Mouse (Mus musculus) CH12.LX (cell line): Measurements from ENCODE around the gene Gm48551. TPM values are rescaled to one million over a fixed set of nuclear protein-coding genes. Genes with fewer than 3 reads are reported as not detected.

ENCODE experiments used
- DNase-seq: peaks from one replicate; pipeline ENCODE4 v3.0.0-alpha.2; 2013; ENCODE audit errors: extremely low read depth
- H3K27ac ChIP-seq: 2 replicates; pipeline ENCODE4 v1.5.1; 2012; ENCODE audit warnings: low read depth, mild to moderate bottlenecking, control low read depth, moderate library complexity; ENCODE audit not compliant: insufficient read depth
- H3K27me3 ChIP-seq: replicated peaks from 2 replicates; pipeline ENCODE3; 2012; ENCODE audit warnings: inconsistent platforms
- H3K36me3 ChIP-seq, 2 experiments: replicated peaks in 1 of 2; 2 replicates each; pipeline versions ENCODE3 to v1.6.1; 2012; ENCODE audit warnings: inconsistent platforms in 1 of 2, low read length in 1 of 2, mild to moderate bottlenecking in 1 of 2, mixed read lengths in 1 of 2, moderate library complexity in 1 of 2; ENCODE audit not compliant: control insufficient read depth in 1 of 2, insufficient read depth in 1 of 2
- H3K4me1 ChIP-seq, 2 experiments: 2 replicates each; pipeline ENCODE4 v1.6.1; 2012; ENCODE audit warnings: inconsistent platforms in 1 of 2, moderate library complexity in 1 of 2; ENCODE audit not compliant: insufficient read depth in 2 of 2, control insufficient read depth in 1 of 2
- H3K4me2 ChIP-seq: 2 replicates; pipeline ENCODE4 v1.6.1; 2012; ENCODE audit warnings: low read depth, mild to moderate bottlenecking, control low read depth; ENCODE audit not compliant: poor library complexity, insufficient read depth, severe bottlenecking
- H3K4me3 ChIP-seq, 3 experiments: fragments of 150-350 bp in 1 of 3; sonication (generic) in 1 of 3; replicated peaks in 1 of 3; 2 replicates each; pipeline versions ENCODE3 to v1.5.1; 2011 to 2012; ENCODE audit warnings: low read depth in 2 of 3, low read length in 2 of 3, mild to moderate bottlenecking in 2 of 3, moderate library complexity in 2 of 3, control low read depth in 1 of 3, improper control_type of control experiment in 1 of 3, inconsistent platforms in 1 of 3, mixed read lengths in 1 of 3; ENCODE audit not compliant: poor library complexity in 1 of 3
- H3K79me2 ChIP-seq: replicated peaks from 2 replicates; pipeline ENCODE4 v1.6.1; 2012; ENCODE audit warnings: mild to moderate bottlenecking, moderate library complexity; ENCODE audit not compliant: control insufficient read depth, poor library complexity, insufficient read depth, severe bottlenecking; ENCODE audit errors: extremely low read depth
- H3K9ac ChIP-seq: 2 replicates; pipeline ENCODE4 v1.6.1; 2012; ENCODE audit warnings: low read depth, mild to moderate bottlenecking, control low read depth, moderate library complexity; ENCODE audit not compliant: insufficient read depth
- H3K9me3 ChIP-seq: replicated peaks from 2 replicates; pipeline ENCODE3; 2012; ENCODE audit warnings: low read length, inconsistent platforms, mixed read lengths
- BHLHE40 ChIP-seq: IDR thresholded peaks from 2 replicates; pipeline ENCODE4 v1.6.1; 2011; ENCODE audit warnings: mild to moderate bottlenecking, low read depth, low read length, improper control_type of control experiment
- CHD1 ChIP-seq: IDR thresholded peaks from 2 replicates; pipeline ENCODE4 v1.6.1; 2012; ENCODE audit warnings: low read depth, low read length, improper control_type of control experiment, inconsistent platforms
- CHD2 ChIP-seq: IDR thresholded peaks from 2 replicates; pipeline ENCODE4 v1.6.1; 2011; ENCODE audit warnings: low read length, improper control_type of control experiment
- CTCF ChIP-seq, 2 experiments: IDR thresholded peaks in 1 of 2; conservative IDR thresholded peaks in 1 of 2; 2 replicates each; pipeline ENCODE4 v1.5.1; 2011 to 2012; ENCODE audit warnings: low read depth in 2 of 2, low read length in 2 of 2, improper control_type of control experiment in 1 of 2, inconsistent platforms in 1 of 2, mild to moderate bottlenecking in 1 of 2, moderate library complexity in 1 of 2
- EP300 ChIP-seq: IDR thresholded peaks from 2 replicates; pipeline ENCODE4 v1.6.1; 2011; ENCODE audit warnings: low read length, improper control_type of control experiment
- MAFK ChIP-seq: IDR thresholded peaks from 2 replicates; pipeline ENCODE4 v1.6.1; 2011; ENCODE audit warnings: low read length, improper control_type of control experiment; ENCODE audit not compliant: insufficient replicate concordance
- MAX ChIP-seq: IDR thresholded peaks from 2 replicates; pipeline ENCODE4 v1.6.1; 2011; ENCODE audit warnings: low read length, improper control_type of control experiment
- MAZ ChIP-seq: IDR thresholded peaks from 2 replicates; pipeline ENCODE4 v1.6.1; 2012; ENCODE audit warnings: low read depth, mild to moderate bottlenecking, inconsistent platforms, low read length, improper control_type of control experiment, moderate library complexity
- NELFE ChIP-seq: IDR thresholded peaks from 2 replicates; pipeline ENCODE4 v1.6.1; 2011; ENCODE audit warnings: low read depth, low read length, improper control_type of control experiment
- NRF1 ChIP-seq: IDR thresholded peaks from 2 replicates; pipeline ENCODE4 v1.6.1; 2014; ENCODE audit warnings: low read depth, mild to moderate bottlenecking, inconsistent platforms, low read length, improper control_type of control experiment, moderate library complexity
- POLR2A ChIP-seq: IDR thresholded peaks from 2 replicates; pipeline ENCODE4 v1.6.1; 2011; ENCODE audit warnings: low read depth, mild to moderate bottlenecking, improper control_type of control experiment, low read length
- POLR2AphosphoS2 ChIP-seq: IDR thresholded peaks from 2 replicates; pipeline ENCODE4 v1.6.1; 2011; ENCODE audit warnings: low read depth, low read length, improper control_type of control experiment
- RAD21 ChIP-seq: IDR thresholded peaks from 2 replicates; pipeline ENCODE4 v1.6.1; 2011; ENCODE audit warnings: low read depth, mild to moderate bottlenecking, low read length, improper control_type of control experiment, moderate library complexity
- SIN3A ChIP-seq: IDR thresholded peaks from 2 replicates; pipeline ENCODE4 v1.6.1; 2012; ENCODE audit warnings: low read length, improper control_type of control experiment, inconsistent platforms
- SMC3 ChIP-seq: IDR thresholded peaks from 2 replicates; pipeline ENCODE4 v1.6.1; 2011; ENCODE audit warnings: low read depth, low read length, improper control_type of control experiment
- TBP ChIP-seq: conservative IDR thresholded peaks from 2 replicates; pipeline ENCODE4 v1.6.1; 2011; ENCODE audit warnings: low read depth, low read length, improper control_type of control experiment
- TCF12 ChIP-seq: IDR thresholded peaks from 2 replicates; pipeline ENCODE4 v1.6.1; 2014; ENCODE audit warnings: low read depth, mild to moderate bottlenecking, inconsistent platforms, low read length, improper control_type of control experiment
- UBTF ChIP-seq: IDR thresholded peaks from 2 replicates; pipeline ENCODE4 v1.6.1; 2012; ENCODE audit warnings: low read depth, mild to moderate bottlenecking, inconsistent platforms, low read length, improper control_type of control experiment, moderate library complexity
- ZC3H11A ChIP-seq: IDR thresholded peaks from 2 replicates; pipeline ENCODE4 v1.6.1; 2012; ENCODE audit warnings: low read depth, mild to moderate bottlenecking, inconsistent platforms, low read length, improper control_type of control experiment
- ZMIZ1 ChIP-seq: IDR thresholded peaks from 2 replicates; pipeline ENCODE4 v1.6.1; 2012; ENCODE audit warnings: low read depth, mild to moderate bottlenecking, inconsistent platforms, low read length, improper control_type of control experiment
- ZNF384 ChIP-seq: IDR thresholded peaks from 2 replicates; pipeline ENCODE4 v1.6.1; 2012; ENCODE audit warnings: low read depth, low read length, improper control_type of control experiment, inconsistent platforms
- dilution Hi-C: fragments of 300-500 bp; cut with MboI; formaldehyde crosslinking; loops from 2 replicates; pipeline ENCODE4 v1.14.3; 2020; ENCODE audit warnings: low sequenced_read_pairs; ENCODE audit not compliant: extremely low pct_unique_long_range_greater_than_20kb, extremely low pct_ligation_motif_present
- in situ Hi-C: fragments of 300-500 bp; cut with MboI; formaldehyde crosslinking; loops from 3 replicates; pipeline ENCODE4 v1.14.3; 2019; ENCODE audit warnings: low sequenced_read_pairs, low pct_ligation_motif_present, low pct_unique_long_range_greater_than_20kb, mixed read lengths
- polyA plus RNA-seq: library from polyadenylated mRNA; unstranded; fragments of >175 nt; gene quantifications from 2 replicates; pipeline ENCODE4 v1.2.1, GENCODE M21; 2012; ENCODE audit warnings: low read depth; ENCODE audit not compliant: insufficient read length
- total RNA-seq, 2 experiments: library from RNA; depleted of rRNA; stranded (reverse); fragments of 300-350 nt in 1 of 2; fragments of >200 nt in 1 of 2; gene quantifications; 2 replicates each; pipeline ENCODE4 v1.2.3; 2012 to 2014

The Gm48551 gene
- total and polyA plus RNA-seq, 3 experiments, result 1.0 to 3.4 (median 1.2) TPM

DNA sequence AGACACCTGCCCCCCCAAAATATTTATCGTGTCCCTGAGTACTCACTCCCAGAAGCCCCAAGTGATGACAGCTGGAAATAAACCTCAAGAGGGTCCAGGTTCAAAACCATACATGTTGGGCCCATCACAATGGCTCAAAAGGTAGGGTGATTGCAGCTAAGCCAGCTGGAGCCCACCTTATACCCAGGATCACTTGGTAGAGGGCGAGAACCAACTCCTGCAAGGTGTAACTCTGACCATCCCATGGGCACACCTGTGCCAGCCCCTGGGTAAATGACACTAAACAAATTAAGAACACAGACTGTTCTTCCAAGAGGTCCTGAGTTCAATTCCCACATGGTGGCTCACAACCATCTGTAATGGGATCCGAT is 5.1 kb upstream of the Gm48551 start:
- in situ Hi-C loops (no loop called here), dilution Hi-C loops (no loop called here)
- Histone ChIP-seq H3K4me2 (peak overlapping the region; percentile 47), H3K27me3 (no peaks in the 10 kb centered on the region), H3K36me3 (peaks cover 6 to 12% of the 10 kb centered on the region in 2 experiments), H3K27ac (no peak overlapping the region), H3K9ac (peak overlapping the region; percentile 58), H3K79me2 (peaks cover 31% of the 10 kb centered on the region), H3K9me3 (no peaks in the 10 kb centered on the region), H3K4me1 (peaks cover 4 to 30% of the 10 kb centered on the region in 2 experiments; a peak in 3 of 4 replicates), H3K4me3 (peak overlapping the region; percentile 53 to 90 (median 59))
- no peak for DNase-seq
- no peak for TF ChIP-seq UBTF
- no peak for TF ChIP-seq SMC3
- no peak for TF ChIP-seq ZC3H11A
- TF ChIP-seq NELFE, result no peak
- TF ChIP-seq MAX, result no peak
- no peak for TF ChIP-seq MAZ
- TF ChIP-seq POLR2AphosphoS2, result no peak
- TF ChIP-seq NRF1, result no peak
- no peak for TF ChIP-seq TCF12
- TF ChIP-seq CHD1, result no peak
- TF ChIP-seq ZMIZ1, result no peak
- TF ChIP-seq TBP, result no peak
- no peak for TF ChIP-seq CHD2
- TF ChIP-seq ZNF384, result no peak
- no peak for TF ChIP-seq EP300
- no peak for TF ChIP-seq SIN3A

DNA sequence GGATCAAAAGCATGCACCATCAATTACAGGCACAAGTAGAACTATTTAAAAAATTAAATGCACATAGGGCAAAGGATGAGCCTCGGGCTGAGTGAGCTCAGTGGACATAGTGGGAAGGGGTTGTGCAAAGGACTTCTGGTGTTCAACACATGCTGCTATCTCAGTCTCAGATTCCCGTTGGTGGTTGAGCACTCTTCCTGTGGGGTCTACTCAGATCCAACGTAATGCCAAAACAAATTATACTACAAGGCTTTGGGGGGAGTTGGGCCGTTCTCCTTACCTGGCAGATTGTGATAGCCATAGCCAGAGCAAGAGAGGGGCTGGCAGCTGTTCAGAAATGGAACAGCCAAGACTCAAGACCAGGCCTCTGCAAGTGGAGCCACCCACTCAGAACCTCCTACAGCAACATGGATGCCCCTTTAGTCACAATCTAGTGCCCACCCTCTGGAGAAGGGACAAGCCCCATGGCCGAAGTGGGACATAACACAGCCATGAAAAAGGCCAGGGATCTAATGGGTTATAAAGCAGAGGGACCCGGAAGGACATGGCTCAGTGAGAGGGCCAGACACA is 4.4 kb upstream of the Gm48551 start:
- Histone ChIP-seq H3K4me1 (peaks cover 2 to 27% of the 10 kb centered on the region in 2 experiments; a peak in 2 of 4 replicates), H3K27ac (no peak overlapping the region), H3K79me2 (peaks cover 32% of the 10 kb centered on the region), H3K36me3 (peaks cover 4 to 9% of the 10 kb centered on the region in 2 experiments), H3K4me2 (no peak overlapping the region), H3K9ac (no peak overlapping the region), H3K9me3 (no peaks in the 10 kb centered on the region), H3K4me3 (no peak overlapping the region), H3K27me3 (no peaks in the 10 kb centered on the region)
- TF ChIP-seq RAD21, result no peak
- no peak for TF ChIP-seq CTCF (conservative IDR thresholded peaks at IDR 0.05 in 1 of 2, IDR thresholded peaks at IDR 0.05 in 1 of 2; ENCODE audit: low read depth in 2 of 2, low read length in 2 of 2)
- TF ChIP-seq BHLHE40, result no peak
- TF ChIP-seq POLR2AphosphoS2, result no peak
- no peak for TF ChIP-seq MAFK
- TF ChIP-seq MAX, result no peak
- no peak for TF ChIP-seq POLR2A
- in situ Hi-C loops, result loop anchor here (5.0 kb wide), 1 partner anchor 152 kb away; no protein-coding TSS in a partner anchor
- dilution Hi-C loops, result no loop called here
- DNase-seq, result no peak
